Mouse (Mus musculus) lung, postnatal 0 days (tissue): ENCODE data around the gene Aasdh.

Experiments
- CTCF ChIP-seq: IDR thresholded peaks from 2 replicates; pipeline ENCODE4 v1.5.1; 2016; ENCODE audit warnings: antibody characterized with exemption, mild to moderate bottlenecking
- EP300 ChIP-seq: IDR thresholded peaks from 2 replicates; pipeline ENCODE4 v1.6.1; 2016; ENCODE audit warnings: antibody characterized with exemption, mild to moderate bottlenecking, control low read depth

DNA sequence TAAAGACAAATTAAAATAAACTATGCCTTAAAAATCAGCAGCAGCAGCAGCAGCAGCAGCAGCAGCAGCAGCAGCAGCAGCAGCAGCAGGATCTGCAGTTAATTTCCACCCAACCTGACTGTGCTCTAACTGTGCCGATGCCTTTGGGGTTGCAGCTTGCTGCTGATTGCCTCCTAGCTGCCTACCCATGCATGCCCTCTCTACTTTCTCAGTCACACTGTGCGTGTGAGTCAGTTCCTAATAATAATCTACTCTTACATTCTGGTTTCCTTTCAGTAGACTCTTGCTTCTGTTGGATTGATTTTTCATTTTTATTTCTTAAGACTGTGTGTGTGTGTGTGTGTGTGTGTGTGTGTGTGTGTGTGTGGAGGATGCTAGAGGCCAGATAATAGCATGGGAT, 12.2 kb downstream of the Aasdh start:
- TF ChIP-seq CTCF (no peak), EP300 (no peak)
